Mouse (Mus musculus): ENCODE results near the gene Atp6v1g3.
A peak's percentile ranks its signal among the peaks of the same experiment; 100 is the strongest.

Atp6v1g3 gene

DNA sequence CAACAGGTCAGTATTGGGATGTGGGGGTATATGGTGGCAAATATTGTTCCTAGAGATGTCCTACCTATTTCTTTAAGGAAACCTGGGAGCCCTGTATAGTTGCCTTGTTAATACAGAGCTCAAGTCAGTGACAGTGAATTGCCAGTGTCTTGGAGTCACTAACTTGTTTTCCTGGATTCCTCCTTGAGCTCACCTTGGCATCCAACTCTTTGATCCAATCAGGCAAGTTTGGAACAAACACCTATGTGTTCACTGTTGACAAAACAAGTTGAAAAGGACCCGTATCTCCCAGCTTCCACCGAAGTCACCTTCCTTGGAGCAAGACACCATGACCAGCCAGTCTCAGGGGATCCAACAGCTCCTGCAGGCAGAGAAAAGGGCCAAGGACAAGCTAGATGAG lies at the start of gene Atp6v1g3:
Atp6v1g3 (plus strand) TSS at position 301 of the 400 bp plus-strand sequence.
- no peak for DNase-seq

DNA sequence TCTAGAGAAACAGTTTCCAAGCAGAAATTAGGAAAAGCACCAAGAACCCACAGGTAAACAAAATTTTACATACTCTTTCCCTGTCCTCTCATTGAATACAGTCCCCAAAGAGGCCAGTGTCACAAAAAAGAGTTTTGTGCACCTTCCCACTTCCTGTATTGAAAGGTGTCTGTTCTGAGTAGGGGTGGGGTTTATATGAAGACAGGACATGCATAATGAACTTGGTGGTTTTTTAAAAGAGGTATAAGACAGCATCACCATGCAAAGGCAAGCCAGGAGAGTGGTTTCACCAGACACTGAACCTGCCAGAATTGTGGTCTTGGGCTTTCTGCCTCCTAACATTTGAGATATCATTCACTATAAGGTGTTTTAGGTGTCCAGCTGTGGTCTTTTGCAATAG lies 40.5 kb upstream of the Atp6v1g3 start:
- DNase-seq: no peak

DNA sequence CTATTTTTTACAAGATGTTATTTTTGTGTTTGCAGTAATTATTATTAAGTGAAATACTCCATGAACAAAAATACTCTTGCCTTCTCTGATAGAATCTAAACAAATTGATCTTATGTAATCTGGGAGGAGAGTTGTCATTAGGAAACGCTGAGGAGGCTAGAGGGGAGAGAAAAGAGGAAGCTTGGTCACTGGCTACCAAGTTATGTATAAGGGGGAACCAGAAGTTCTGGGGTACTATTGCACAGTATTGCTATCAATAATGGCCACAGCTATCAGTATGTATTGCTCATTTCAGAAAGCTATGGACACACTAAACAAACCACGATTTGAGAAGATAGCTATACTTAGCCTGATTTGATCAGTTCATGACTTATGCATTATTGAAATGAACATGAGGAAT lies 36.3 kb upstream of the Atp6v1g3 start:
- no peak for DNase-seq

DNA sequence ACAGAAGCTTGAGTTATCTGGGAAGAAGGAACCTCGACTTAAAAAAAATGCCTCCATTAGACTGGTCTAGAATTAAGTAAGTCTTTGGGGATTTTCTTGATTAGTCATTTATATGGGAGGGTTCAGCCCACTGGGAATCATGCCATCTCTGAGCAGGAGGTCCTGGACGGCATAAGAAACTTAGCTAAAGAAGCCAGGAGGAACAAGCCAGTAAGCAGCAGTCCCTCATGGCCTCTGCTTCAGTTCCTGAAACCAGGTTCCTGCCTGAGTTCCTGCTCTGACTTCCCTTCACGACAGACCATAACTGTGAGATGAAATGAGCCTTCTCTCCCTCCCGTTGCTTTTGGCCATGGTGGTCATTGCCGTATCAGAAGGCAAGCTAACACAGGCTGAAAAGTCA lies 29.6 kb upstream of the Atp6v1g3 start:
- DNase-seq: no peak

DNA sequence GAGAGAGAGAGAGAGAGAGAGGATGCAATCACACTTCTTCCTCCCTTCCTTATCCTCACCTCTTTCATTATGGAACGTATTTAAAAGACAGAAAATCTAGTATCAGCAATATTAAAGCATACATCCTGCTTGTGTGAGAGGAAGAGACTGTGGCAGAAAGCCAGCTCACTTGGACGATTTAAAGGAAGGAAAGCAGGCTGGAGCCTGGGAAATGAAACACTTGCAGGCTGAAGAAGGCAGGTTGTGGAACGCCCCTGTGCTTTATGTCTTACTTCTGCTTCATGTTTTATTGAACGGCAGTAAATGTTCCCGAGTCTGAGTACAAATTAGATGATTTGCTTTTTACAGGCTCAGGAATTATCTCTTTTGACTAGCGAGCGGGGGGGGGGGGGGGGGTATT lies 29.1 kb upstream of the Atp6v1g3 start:
- DNase-seq: peak; percentile 28

DNA sequence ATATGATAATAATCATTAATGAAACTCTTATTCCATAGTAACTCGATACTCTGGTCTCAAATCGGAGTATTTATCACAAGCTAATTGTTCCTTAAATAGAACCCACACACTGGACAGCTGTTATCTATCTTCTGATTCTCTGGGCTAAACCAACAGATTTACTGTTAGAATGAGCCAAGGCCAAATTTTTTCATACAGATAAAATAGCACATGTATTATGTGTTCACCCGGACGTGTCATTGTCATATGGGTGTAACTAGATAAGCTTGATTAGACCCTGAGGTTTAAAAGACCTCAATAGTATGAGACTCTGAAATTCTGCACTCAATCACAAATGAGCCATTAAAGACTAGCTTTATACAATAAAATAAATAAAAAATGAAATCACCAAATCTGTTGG lies 28.4 kb upstream of the Atp6v1g3 start:
- no peak for DNase-seq

DNA sequence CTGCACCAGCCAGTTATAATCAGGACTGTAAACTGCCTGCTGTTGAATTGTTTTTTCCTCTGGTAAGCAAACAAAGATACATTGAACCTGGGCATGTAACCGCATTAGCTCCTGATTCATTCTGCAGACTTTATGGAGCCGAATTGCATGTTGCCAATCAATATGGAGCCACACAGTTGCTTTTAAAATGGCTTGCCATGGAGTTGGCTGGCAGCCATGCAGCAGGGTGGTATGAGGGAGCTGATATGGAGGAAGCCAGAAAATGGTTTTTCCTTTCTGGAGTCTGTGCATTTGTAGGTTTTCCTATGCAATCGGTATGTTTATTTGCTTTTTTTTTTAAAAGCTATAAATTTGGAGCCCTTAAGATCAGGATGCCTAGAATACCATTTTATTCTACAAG lies 28.0 kb upstream of the Atp6v1g3 start:
- no peak for DNase-seq

DNA sequence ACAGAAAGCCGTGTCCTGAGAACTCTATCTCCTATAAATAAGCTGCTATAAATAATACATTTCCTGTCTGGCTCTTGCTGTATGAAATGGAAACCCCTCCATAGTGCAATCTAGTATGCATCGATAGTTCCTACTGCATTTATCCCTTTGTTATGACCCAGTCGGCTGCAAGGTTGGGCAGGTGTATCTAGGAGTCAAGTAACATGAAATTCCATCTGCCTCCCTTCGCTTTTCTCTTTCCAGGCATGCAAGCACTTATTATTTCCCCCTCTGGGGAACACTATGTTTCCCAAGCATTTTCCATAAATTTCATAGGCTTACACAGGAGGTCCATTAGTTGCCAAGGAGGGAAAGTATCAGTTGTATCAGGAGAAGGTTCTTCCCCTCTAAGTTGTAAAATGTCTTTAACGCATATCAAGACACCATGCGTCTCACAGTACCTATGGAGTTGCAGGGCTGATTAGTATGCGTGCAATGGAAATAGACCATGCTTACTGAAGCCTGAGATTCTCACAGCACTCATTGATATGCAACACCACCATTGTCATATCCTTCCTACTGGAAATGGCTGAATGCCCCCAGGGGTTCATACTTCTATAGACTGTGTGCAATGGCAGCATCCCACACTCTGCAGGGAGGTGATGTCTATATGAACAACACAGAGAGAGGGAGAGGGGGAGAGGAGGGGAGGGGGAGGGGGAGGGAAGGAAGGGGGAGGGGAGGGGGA lies 26.9 kb upstream of the Atp6v1g3 start:
- no peak for DNase-seq

DNA sequence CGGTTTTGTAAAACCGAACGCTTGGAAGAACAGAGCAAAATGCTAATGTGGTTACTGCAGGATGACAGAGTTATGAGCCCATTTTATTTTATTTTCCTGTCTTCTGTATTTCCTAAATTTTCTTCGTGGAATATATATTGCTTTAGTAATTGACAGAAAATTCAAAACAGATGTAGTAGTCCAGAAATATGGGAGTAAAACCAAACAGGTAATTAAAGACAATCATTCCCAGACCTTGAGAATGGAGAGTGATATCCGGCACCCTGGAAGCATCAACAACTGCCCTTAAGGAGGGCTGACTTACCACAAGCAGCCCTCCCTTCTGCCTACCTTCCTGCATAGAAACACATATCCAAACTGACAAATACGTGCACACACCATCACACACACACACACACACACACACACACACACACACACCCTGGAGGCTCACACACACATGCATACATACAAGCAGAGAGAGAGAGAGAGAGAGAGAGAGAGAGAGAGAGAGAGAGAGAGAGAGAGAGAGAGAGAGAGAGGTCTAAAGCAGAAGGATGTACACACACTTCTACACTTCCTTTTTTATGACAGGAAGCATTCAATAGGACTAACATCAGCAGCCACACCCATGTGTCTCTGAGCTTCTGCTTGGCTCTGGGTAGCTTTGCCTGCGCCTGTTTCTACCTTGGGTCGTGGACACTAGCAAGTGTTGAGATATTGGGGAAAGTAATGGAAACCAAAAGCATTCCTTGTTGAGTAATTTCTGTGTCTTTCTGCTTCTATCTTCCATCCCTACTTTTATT lies 25.6 kb upstream of the Atp6v1g3 start:
- DNase-seq: no peak

DNA sequence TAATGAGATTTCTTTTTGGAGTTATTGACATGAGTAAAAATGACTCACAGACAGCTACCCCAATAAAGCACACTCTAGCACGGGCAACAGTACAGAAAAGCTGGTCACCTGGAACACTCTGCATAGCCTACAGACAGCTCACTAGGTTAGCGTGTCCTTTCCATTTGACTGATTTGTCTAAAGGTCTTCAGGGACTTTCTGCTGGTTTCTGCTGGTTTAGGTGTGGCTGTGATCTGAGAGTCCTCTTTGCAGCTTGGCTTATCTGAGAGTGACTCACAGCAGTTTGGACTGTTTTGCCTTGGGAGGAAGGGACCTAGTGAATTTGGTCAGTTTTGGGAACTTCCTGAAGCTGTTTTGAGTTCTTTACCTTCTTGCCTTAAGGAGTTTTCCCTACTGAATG lies 24.8 kb upstream of the Atp6v1g3 start:
- DNase-seq: no peak

DNA sequence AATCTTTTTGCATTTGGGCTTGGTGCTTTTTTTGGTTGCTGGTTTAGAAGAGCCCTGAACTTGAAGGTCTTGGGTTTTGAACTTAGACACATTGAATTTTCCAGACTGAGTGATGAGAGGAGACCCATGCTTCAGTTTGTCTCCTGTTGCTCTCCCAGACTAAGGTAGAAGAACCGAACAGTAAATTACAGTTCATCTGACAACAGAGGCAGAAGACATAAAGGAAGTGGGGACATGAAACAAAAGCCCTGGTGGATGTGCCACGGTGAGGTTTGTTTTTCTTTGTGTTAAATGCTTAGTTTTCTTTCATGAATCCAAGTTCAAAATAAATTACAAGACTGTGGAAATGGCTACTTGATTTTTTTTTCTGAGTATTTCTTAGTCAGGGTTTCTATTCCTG lies 22.6 kb upstream of the Atp6v1g3 start:
- no peak for DNase-seq

DNA sequence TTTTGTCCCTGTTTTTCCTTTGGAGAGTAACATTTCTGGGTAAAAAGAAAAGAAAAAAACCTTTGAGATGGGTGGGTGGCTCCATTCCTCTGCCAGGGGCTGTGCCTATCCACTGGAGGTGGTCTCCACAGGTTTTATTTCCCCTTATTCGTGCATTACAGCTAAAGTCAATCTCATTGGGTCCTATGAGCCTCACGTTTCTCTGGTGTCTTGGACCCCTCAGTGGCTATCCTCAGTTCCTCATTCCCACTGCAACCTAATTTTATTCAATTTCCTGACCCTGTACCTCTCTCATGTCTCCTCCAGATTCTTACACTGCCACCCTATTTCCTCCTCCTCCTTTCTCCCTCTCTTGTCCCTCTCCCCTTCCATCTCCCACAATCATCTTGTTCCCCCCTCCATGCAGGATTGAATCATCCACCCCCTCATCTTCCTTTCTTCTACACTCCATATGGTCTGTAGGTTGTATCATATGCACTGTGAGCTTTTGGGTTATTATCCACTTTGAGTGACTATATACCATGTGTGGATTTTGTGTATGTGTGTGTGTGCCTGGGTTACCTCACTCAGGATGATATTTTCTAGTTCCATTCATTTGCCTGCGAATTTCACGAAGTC lies 17.3 kb upstream of the Atp6v1g3 start:
- DNase-seq: no peak

DNA sequence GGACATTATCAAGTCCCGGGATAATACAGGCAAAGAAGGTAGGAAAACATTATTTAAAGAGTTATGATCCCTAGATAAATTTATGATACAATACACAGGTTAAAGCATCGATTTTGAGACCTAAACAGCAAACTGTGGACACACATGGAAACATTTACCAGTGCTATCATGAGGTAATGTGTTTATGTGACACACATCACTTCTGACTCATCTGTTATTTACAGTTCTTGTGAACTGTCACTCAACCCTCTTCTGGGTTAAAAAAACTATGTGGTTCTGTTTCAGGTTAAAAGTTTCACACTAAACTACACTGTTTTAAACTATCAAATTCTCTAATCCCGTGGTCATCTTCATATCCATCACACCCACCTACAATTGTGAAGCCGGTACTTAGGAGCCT lies 14.8 kb upstream of the Atp6v1g3 start:
- no peak for DNase-seq

DNA sequence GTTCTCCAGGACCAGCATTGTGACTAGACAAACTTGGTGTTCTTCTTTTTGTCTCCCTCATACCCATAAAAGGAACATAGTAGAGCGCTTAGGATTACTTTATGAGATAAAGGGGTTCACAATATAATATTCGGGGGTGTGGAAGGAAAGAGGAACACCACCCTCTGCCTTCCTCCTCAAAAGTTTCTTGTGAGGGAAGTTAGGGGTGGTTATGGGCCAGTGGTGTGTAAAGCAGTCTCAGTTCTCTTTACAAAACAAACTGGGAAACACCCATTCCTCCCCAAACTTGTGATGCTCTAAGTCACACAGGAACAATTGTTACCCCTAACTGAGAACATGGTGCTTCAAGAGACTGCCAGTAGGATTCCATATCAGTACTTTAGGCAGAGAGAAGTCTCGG lies 12.0 kb upstream of the Atp6v1g3 start:
- no peak for DNase-seq

DNA sequence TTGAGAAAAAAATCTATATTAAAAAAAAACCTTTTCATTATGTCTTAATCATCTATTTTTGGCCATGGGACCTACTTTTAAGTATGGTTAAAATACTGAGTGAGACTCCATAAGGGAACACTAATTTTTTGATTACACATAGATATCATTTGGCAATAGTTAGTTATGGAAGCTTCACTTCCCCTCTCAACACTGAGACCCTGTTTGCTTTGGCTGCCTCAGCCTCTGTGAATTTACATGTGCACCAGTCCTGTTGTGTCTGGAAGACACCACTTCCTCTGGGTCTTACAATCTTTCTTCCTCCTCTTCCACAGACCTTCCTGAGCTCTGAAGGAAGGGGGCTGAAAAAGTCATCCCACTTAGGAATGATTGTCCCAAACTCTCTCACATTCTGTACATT lies 11.1 kb upstream of the Atp6v1g3 start:
- DNase-seq: no peak

DNA sequence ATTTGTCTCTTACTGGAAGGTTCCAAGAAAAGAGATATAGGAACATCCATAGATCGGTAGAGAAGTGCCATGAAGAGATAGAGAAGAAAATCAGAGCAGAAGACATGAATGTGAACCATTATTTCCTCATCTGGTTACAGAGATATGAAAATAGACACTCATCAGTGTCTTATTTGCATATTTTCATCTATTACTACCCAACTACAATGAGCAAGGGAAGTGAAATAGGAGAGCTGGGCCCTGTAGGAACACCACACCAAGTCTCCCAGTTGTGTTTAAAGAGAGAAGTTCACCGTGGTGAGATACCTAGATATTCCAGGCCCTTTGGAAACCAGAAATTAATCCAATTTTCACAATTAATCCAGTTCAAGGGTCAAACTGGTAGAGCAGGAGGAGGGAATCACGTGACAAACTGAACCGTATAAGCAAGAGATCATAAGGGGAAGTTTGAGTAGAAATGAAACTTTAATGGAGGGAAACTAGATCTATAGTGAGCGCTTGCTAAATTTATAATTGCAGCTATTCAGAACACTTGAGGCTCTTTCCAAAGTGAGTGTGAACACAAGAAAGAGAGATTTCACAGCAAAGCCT lies 6.0 kb upstream of the Atp6v1g3 start:
- DNase-seq: no peak

DNA sequence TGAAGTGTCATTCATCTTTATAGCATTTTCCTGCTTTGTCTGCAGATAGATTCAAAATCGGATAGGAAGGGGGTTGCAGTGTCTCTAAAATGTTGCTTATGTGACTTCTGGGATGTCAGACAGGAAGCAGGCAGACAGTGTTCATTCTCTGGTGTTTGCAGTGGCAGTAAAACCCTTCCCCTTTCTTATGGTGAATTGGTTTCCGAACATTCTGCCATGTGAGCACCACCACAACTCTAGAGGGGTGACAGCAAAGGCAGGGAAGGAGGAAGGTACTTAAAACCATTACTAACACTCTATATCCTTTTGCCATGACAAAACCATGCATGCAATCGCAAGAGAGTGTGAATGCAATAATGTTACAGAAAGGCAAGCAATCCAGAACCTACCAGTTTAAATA lies 1.4 kb downstream of the Atp6v1g3 start:
- no peak for DNase-seq

DNA sequence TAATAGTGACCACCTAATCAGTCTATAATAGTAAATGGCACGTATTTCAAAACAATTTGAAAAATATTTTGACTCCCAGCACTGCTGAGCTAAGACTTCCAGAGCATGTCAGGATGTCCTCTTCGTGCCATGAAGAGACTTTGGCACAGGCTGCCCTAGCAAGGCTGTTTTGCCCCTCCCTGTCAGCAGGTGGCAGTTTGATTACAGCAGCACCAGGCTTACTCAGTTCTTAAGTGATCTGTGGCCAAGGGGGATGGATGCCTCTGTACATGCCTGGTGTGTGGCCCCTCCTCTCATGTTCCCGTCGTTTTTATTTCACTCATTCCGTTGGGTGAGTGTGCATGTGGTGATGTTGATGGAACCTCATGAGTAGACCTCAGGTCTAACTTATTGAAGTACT lies 2.3 kb downstream of the Atp6v1g3 start:
- no peak for DNase-seq

DNA sequence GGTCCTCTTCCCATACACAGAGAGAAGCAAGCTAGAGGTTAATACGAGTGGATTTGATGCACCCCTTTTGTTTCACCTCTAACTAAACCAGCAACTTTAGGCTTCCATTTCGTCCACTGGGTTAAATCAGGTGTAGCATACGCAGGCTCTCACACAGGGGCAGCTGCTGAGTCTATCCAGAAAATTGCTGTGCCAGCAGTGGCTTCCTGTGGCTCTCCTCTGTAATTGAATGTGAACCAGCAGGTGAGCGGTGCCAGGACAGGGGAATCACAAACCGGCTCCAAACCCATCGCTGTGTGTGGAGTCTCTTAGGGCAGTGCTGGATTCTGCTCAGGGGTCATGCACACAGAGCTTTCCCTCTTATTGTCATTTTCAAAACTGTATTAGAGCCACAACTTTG lies 7.6 kb downstream of the Atp6v1g3 start:
- no peak for DNase-seq

DNA sequence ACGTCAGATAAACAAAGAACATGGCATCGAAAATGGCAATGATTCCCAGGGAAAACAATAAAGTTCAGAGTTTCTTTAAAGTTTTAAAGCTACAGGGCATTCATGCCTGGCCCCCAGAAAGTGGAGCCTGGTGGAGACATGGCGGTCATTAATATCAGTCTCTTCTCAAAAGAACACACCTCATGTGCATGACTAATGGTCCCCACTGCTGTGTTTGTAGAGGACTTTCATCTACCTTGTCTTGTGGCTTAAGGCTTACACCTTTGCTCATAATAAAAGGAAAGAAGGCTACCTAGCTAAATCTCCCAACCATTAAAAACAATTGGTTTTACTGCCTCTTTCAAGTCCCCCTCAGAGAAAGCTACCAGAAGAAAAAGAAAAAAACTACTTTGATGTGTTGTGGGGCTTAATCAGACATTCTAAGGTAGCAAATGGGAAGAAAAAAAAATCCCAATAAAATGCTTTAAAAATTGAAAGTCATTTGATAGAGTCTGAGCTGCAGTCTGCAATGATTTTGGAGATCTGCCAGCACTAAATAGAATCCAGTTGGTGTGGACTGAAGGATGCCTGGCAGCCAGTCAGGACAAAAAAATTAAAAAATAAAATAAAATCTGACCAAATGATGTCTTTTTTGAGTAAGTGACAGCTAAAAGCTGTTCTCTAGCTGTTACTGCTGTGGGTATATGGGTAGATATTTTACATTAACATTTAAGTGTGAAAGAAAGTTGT lies 9.0 kb downstream of the Atp6v1g3 start:
- DNase-seq: no peak

DNA sequence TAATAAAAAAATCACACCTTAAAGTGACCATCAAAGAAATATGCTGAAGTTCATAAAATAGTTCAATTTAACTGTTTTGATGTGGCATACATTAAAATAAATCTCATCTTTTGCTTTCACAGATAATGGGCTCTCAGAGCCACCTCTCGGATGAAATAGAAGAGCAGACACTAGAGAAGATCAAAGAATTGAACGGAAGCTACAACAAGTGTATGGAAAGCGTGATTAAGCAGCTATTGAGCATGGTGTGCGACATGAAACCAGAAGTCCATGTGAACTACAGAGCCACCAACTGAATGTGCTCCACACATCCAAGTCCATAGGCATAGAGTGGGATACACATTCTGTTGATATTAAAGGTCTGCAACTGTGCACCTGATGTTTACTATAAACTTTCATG lies 14.1 kb downstream of the Atp6v1g3 start:
- no peak for DNase-seq

DNA sequence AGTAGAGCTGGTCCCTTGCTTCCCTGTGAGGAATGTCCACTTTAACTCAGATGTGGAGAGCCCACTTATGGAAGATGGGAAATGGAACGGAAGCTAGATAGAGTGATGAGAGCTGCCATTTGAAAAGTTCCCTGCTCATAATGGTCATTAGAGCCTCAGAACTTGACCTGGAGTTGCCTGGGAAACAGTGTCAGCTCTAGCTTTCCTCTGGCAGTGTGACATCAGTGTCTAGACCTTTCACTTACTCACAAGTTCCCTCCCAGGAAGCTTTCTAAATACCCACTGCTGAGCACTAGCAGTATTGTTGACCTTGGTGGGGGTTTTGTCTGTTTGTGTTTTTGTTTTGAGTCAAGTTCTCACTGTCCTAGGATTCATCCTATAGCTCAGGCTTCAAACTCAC lies 15.2 kb downstream of the Atp6v1g3 start:
- DNase-seq: no peak

Data from liver (tissue).